Mouse (Mus musculus) heart, embryonic 10.5 days (tissue): Measurements from ENCODE around the gene Ahcyl1. TPM values are rescaled to one million over a fixed set of nuclear protein-coding genes. Genes with fewer than 3 reads are reported as not detected.

ENCODE experiments used
- polyA plus RNA-seq: library from polyadenylated mRNA; unstranded; fragments of >200 nt; fragmentation: Nextera tagmentation; extraction: Ambion mirVana; gene quantifications from 2 replicates; pipeline ENCODE4 v1.2.1, GENCODE M21; 2016

The Ahcyl1 gene
- polyA plus RNA-seq, 1 experiment from 2014 or later, result 71.8 TPM

Other genes with a start within 250 kb of the Ahcyl1 start
- 0.09 and 0.18 TPM in 2 replicates for gene Kcnc4, start 237.0 kb downstream of the Ahcyl1 start, polyA plus RNA-seq
- gene Slc6a17, start 178.5 kb downstream of the Ahcyl1 start, polyA plus RNA-seq, result 3.0 and 3.8 TPM in 2 replicates
- gene Ubl4b, start 141.5 kb downstream of the Ahcyl1 start, polyA plus RNA-seq, result 0.15 TPM in 1 of 2 replicates, not detected in the other
- 2.3 and 13.0 TPM in 2 replicates for gene Alx3, start 101.5 kb downstream of the Ahcyl1 start, polyA plus RNA-seq
- gene Gm10961, start 65.2 kb downstream of the Ahcyl1 start, polyA plus RNA-seq, result not detected in 2 replicates
- gene Strip1, start 64.9 kb downstream of the Ahcyl1 start, polyA plus RNA-seq, result 45.1 and 50.1 TPM in 2 replicates
- 10.4 and 11.3 TPM in 2 replicates for gene Csf1, start 63.9 kb upstream of the Ahcyl1 start, polyA plus RNA-seq
- gene Eps8l3, start 180.7 kb upstream of the Ahcyl1 start, polyA plus RNA-seq, result not detected in 2 replicates
- 121 and 146 TPM in 2 replicates for gene Gstm5, start 199.3 kb upstream of the Ahcyl1 start, polyA plus RNA-seq
- gene Gstm7, start 235.3 kb upstream of the Ahcyl1 start, polyA plus RNA-seq, result 14.1 and 16.1 TPM in 2 replicates
- gene Gstm6, start 247.2 kb upstream of the Ahcyl1 start, polyA plus RNA-seq, result 9.5 and 10.6 TPM in 2 replicates